Comparison of ENCODE assay signal across 8 mouse cellular contexts in genomic region chr13:107891946-107892345, GRCm38 (mm10).
DNase-seq lines count a peak whose midpoint lies in the region; ATAC-seq lines count a peak whose summit lies in the region.

No protein-coding gene starts in this region.

- WGBS in heart, embryonic 11.5 days (ENCODE audit: insufficient replicate concordance), result 16% methylated on average over 11 of the region's 11 CpGs
- 19% methylated on average over 11 of the region's 11 CpGs for WGBS in liver, embryonic 13.5 days (ENCODE audit: insufficient replicate concordance)

- peak overlapping the region; percentile 77 for H3K4me2 ChIP-seq in heart, embryonic 11.5 days
- H3K4me2 ChIP-seq in liver, embryonic 13.5 days, result peak overlapping the region; percentile 95

- peak overlapping the region; percentile 74 for H3K9ac ChIP-seq in heart, embryonic 11.5 days (ENCODE audit: low read depth, low read length)
- H3K9ac ChIP-seq in liver, embryonic 13.5 days, result 0 out of 2 replicates have a peak overlapping the region, but pooled peaks have one; percentile 65

- H3K4me1 ChIP-seq in heart, embryonic 11.5 days (ENCODE audit: control insufficient read depth, insufficient read depth, low read length), result peaks cover 5% of the 10 kb centered on the region; the same call in 1 of the 2 replicates
- peaks cover 27% of the 10 kb centered on the region for H3K4me1 ChIP-seq in liver, embryonic 13.5 days (replicated peaks)

- DNase-seq in adrenal gland, adult 2 months, result peak; percentile 49
- no peak for DNase-seq in adrenal gland, postnatal 25 days
- peak; percentile 9 to 15 for DNase-seq in B cell, adult 2 months
- no peak for DNase-seq in liver, embryonic 13.5 days
- no peak for DNase-seq in ovary, postnatal 36 days (ENCODE audit: low spot score)
- DNase-seq in gastrocnemius, postnatal 36 days, result no peak
- DNase-seq in spleen, postnatal 36 days (ENCODE audit: low spot score in 2 of 2), result no peak

- peak overlapping the region; percentile 87 for H3K4me3 ChIP-seq in heart, embryonic 11.5 days (ENCODE audit: low read depth, low read length)
- H3K4me3 ChIP-seq in liver, embryonic 13.5 days (replicated peaks), result peak overlapping the region; percentile 71

- no peaks in the 10 kb centered on the region for H3K9me3 ChIP-seq in heart, embryonic 11.5 days (replicated peaks; ENCODE audit: control insufficient read depth, low read length)
- no peaks in the 10 kb centered on the region for H3K9me3 ChIP-seq in liver, embryonic 13.5 days (replicated peaks)

- intact Hi-C loops in gastrocnemius, postnatal 36 days (cut with DNase I), result loop anchor here (2.0 to 5.0 kb wide), 4 partner anchors 50 to 265 kb away; partner anchors contain the start of genes Ercc8, Ndufaf2 and Smim15

- ATAC-seq in heart, embryonic 11.5 days (replicated peaks; ENCODE audit: insufficient number of reproducible peaks, low FRiP score, low TSS enrichment), result no peak
- ATAC-seq in liver, embryonic 13.5 days (ENCODE audit: low read depth), result no peak

- H3K27ac ChIP-seq in heart, embryonic 11.5 days (ENCODE audit: low read depth, low read length), result no peak overlapping the region
- H3K27ac ChIP-seq in liver, embryonic 13.5 days, result no peak overlapping the region

- no peaks in the 10 kb centered on the region for H3K36me3 ChIP-seq in heart, embryonic 11.5 days (ENCODE audit: control insufficient read depth, insufficient read depth, low read length)
- no peaks in the 10 kb centered on the region for H3K36me3 ChIP-seq in liver, embryonic 13.5 days

- H3K27me3 ChIP-seq in heart, embryonic 11.5 days (ENCODE audit: control insufficient read depth, insufficient read depth, low read length), result peaks cover 23% of the 10 kb centered on the region
- peaks cover 79% of the 10 kb centered on the region for H3K27me3 ChIP-seq in liver, embryonic 13.5 days

Comparison
In these comparisons a context has a peak if more than half of its experiments do, and no peak if none do; other contexts are left out.
1. DNase-seq: peak in adrenal gland, adult 2 months (single experiment) and B cell, adult 2 months (2 of 2); none in adrenal gland, postnatal 25 days (single experiment), liver, embryonic 13.5 days (single experiment), ovary, postnatal 36 days (single experiment), gastrocnemius, postnatal 36 days (0 of 2) and spleen, postnatal 36 days (0 of 2).